Mouse (Mus musculus) cerebellum, postnatal 14 days (tissue): ENCODE results near the gene Upf3a.
"Not testable (repeated sequence)": the region's sequence is repeated elsewhere in the genome, so short reads cannot be mapped to it uniquely, and the experiment has no call there.

Experiments used
- DNase-seq, 2 experiments: peaks; one replicate each; pipeline ENCODE4 v3.0.0; 2021; ENCODE audit warnings: mixed read lengths in 2 of 2

The Upf3a gene

DNA sequence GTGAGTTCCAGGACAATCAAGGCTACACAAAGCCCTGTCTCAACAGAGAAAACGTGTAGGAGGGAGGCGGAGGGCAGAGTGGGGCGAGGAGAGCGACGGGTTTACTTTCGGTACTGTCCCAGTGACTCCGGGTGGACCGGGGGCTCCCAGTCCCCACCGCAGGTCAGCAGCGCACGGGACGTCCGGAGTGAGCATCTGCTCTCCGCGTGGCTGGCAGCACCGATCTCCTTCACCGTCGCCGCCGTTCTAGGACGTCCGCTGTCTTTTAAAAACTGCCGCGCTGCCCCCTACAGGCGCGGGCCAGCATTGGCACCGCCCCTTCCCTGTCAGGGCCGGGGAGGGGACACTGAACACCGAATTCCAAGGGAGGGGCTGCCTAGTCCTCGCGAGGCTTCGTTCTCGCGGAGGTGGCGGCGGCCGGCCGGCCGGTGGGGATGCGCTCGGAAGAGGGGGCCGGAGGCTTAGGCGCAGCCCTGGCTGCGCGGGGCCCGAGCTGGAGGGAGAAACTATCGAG lies at the start of gene Upf3a:
Gene Upf3a (plus strand): TSS at position 366 of the 514 bp plus-strand sequence.
- DNase-seq: peak; percentile 93

DNA sequence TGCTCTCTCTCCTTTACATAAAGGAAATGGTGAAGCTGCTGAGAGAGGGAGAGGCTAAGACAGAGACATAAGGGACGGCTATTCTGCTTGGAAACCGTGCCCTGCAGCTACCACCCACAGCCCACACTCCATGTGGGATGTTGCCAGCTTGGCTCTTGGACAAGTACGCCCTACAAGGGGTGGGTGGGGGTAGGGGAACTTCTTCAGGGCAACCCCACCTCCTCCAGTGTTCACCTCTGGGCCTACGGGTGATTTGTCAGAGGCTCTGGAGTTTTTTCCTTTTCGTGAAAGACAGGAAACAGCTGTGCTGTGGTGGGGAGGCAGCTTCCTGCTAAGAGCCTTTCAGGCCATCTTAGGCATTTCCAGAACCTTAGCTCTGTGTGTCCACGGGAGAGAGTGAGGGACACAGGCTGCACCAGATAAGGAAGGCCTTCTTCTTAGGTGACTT lies 45.1 kb upstream of the Upf3a start:
- DNase-seq: peak in 1 of 2 experiments; percentile 18

DNA sequence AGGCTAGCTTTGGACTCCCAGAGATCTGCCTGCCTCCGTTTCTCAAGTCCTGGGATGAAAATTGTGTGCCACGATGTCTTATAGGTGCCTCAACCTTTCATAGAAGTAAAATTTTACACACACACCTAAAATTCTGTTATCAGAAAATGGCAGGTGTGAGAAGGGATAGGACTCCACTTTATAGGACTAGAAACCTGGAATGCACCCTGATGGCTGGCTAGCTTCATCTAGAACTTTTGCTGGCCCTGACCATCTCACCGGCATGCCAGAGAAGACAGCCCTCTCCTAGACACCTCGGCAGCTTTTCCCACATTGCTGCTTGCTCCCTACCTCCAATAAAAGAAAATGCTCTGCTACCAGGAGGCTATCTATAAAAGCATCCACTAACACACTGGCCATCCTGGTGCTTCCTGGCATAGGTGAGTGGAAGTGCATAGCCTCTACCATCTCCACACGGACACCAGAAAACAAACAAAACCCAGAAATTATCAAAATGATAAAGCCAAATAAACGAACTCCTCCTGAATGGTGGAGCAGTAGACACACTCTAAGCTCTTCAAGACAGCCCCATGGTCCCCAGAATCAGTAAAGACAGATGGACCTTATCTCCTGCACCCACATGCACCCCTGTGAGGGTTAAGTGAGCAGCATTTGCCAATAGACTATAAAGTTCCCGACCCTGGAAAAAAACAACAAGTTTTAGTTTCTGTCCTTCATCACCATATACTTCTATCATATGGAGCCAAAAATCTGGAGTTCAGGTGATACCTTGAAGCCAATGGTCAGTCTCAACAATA lies 44.4 kb upstream of the Upf3a start:
- DNase-seq: no peak

GRCm38 (mm10) chr8:13746212-13746611 lies 39.2 kb upstream of the Upf3a start:
- DNase-seq: not testable (repeated sequence)

- DNase-seq: no peak
These were observed 37.8 kb upstream of the Upf3a start for GRCm38 (mm10) chr8:13747626-13748025.

DNA sequence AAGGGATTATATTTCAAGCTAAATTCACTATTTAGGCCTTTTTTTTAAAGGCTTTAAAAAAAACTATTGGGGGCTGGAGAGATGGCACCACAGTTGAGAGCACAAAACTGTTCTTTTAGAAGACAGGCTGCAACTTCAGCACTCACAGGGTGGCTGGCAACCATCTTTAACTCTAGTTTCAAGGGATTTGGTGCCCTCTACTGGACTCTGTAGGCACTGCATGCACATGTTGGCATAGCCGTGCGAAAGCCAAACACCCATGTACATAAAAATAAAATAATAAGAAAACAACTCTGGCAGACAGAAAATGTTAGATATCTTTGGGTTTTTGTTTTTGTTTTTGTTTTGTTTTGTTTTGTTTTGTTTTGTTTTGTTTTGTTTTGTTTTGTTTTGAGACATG lies 31.7 kb upstream of the Upf3a start:
- peak; percentile 88 to 96 for DNase-seq

- no peak for DNase-seq
These were observed 28.9 kb upstream of the Upf3a start for GRCm38 (mm10) chr8:13756480-13756879.

GRCm38 (mm10) chr8:13756982-13757804 lies 28.2 kb upstream of the Upf3a start, which contains the start of gene Cdc16:
TSS of gene Cdc16 (plus strand) at chr8:13757676.
- peak; percentile 96 to 97 for DNase-seq

DNA sequence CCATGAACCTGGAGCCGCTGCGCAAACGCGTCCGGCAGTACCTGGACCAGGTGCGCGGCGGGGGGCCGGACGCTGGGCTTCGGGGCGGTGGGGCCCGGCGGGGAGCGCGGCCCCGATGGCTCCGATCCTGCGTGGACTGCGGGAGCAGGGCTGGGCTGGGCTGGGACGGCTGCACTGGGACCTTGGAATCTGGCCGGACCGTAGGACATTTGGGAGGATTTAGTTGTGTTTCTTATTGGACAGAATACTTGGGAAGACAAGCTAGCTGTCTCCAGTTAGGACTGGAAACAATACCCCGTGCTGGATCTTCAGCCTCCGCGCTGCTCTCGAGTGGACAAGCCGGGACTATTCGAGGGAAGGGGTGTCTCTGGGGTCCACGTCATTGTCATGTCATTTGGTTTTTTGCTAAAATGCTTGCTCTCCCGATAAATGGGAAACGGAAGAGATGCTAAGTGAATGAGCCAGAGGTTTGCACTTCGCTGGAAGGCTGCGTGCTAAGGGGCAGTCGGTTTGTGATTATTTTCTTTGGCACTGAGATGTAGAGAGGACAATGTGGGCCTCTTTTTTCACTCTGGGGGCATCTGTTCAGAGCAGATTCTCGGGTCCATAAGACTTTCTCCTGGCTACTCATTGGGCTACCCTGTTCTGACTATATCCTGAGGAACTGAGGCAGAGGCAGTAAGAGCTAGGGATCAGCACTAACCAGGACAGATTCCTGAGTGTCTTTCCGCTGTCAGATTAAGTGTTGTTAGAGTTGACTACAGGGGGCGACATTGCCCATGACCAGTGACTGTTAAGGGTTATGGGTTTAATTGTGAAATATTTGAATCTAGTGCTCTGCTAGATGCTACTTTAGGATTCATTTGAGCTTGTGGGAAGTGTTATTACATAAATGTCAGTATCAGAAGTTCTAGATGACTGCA lies 27.3 kb upstream of the Upf3a start:
- peak; percentile 66 to 67 for DNase-seq

GRCm38 (mm10) chr8:13769206-13769605 lies 16.2 kb upstream of the Upf3a start:
- DNase-seq: no peak

- no peak for DNase-seq
These were observed 4.9 kb upstream of the Upf3a start for GRCm38 (mm10) chr8:13780536-13780935.

DNA sequence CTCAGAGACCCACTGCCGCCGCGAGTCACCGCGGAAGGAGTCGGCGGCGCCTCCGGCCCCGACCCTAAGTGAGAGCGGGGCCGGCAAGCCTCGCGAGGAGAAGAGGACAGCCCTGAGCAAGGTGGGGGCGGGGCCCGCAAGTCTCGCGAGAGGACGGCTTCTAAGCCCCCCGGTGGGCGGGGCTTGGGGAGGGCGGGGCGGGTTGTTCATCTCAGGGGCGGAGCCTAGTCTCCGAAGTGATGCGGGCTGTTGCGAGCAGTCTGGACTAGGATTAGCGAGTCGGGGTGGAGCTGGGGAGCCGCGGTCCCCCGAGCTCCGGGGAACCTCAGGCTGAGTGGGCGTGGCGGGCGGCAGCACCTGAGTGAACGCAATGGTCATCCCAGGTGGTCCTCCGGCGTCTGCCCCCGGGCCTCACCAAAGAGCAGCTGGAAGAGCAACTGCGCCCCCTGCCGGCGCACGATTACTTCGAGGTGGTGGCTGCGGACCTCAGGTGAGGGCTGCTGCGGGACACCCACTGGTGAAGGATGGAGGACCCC lies 417 bp downstream of the Upf3a start:
- DNase-seq: peak; percentile 99 to 100

DNA sequence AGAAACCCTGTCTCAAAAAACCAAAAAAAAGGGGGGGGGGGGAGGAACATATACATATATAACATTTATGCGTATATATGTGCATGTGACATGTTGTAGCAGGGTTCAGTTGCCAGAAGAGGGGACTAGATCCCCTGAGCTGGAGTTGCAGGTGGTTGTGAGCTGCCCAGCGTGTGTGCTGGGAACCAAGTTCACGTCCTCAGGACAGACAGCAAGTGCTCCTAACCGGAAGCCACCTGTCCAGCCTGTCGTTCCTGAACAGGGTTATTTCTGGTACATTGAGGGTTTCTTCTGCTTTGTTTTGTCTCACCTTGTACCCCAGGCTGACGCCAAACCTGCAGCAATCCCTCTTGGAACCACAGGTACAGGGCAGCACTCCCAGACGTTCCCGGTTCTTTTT lies 4.2 kb downstream of the Upf3a start:
- no peak for DNase-seq

GRCm38 (mm10) chr8:13793097-13793745 lies 7.8 kb downstream of the Upf3a start:
- DNase-seq: no peak

DNA sequence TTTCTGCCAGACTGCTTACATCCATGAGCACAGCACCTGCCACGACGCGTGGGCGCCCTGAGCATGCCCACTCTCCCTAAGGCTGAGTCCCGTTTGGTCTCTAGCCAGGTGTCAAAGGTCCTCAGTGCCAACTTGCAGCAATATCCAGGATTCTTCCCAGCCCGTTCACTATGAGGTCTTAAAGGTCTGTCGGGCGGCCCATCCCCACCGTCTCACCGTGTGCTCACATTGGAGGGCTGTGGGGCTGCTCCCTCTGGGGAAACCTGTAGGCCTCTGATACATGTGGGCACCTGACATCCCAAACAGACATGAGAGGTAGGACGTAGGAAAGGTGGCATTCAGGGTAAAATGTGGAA lies 8.3 kb downstream of the Upf3a start:
- no peak for DNase-seq

DNA sequence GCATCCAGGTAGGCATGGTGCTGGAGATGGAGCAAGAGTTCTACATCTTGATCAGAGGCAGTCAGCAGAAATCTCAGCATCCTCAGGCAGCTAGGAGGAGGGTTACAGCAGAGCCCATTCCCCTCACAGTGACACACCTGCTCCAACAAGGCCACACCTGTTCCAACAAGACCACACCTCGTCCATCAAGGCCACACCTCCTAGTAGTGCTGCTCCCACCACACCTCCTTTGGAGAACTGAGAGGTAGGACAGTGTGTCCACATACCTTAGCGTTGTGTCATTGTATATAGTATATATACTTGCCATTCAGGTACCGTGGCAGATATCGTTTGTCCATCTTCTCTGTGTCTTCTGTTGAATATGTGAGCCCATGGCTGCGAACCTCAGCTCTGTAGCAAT lies 12.3 kb downstream of the Upf3a start:
- DNase-seq: no peak

- no peak for DNase-seq
These were observed 14.2 kb downstream of the Upf3a start for GRCm38 (mm10) chr8:13799566-13799965.

DNA sequence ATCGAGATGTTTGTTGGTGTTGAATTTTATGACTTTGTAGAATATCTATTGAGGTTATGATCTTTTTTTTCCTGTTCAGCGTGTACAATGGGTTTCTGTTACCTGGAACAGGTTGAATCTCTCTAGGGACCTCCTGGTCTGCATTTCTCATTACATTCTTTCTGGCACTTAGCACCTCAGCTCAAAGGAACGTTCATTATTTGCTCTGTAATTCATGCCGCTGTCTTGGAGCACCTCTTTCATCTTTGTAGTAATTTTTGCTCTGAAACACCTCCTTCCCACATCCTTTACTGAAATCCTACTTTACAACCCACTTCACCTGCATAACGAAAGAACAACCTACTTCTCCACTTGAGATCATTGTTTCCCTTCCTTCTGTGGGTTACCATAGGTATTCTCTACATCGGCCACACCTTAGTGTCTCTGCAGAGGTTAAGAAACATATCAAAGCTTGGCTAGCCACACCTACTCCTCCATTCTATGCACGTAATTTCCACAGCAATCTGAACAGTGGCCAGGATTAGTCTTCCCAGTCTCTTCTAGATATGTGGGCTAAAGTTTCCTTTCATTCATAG lies 43.3 kb downstream of the Upf3a start:
- DNase-seq: no peak

- DNase-seq: not testable (repeated sequence)
These were observed 52.9 kb downstream of the Upf3a start, which contains the start of gene AF366264 for GRCm38 (mm10) chr8:13838289-13838688. TSS of gene AF366264 (minus strand) at chr8:13838389.

- peak; percentile 53 to 64 for DNase-seq
These were observed 57.9 kb downstream of the Upf3a start for GRCm38 (mm10) chr8:13843286-13843685.
